ENCODE assay signal across 7 mouse cellular contexts in genomic region chr10:79682916-79683582, GRCm38 (mm10). TPM values are rescaled to one million over a fixed set of nuclear protein-coding genes. Genes with fewer than 3 reads are reported as not detected.
DNase-seq lines count a peak whose midpoint lies in the region; TF ChIP-seq lines count a peak whose summit lies in the region.

No protein-coding gene starts in this region.

- H3K4me1 ChIP-seq in CH12.LX (ENCODE audit: control insufficient read depth in 1 of 2, insufficient read depth in 2 of 2) = peaks cover 24 to 35% of the 10 kb centered on the region in 2 experiments
- H3K4me1 ChIP-seq in lung, adult 2 months (ENCODE audit: control insufficient read depth, insufficient read depth, low read length) = peaks cover 14% of the 10 kb centered on the region

- in situ Hi-C loops in CH12.LX (cut with MboI; ENCODE audit: low pct_ligation_motif_present, low pct_unique_long_range_greater_than_20kb, low sequenced_read_pairs) = no loop called here

- peaks cover 31% of the 10 kb centered on the region for H3K79me2 ChIP-seq in CH12.LX (replicated peaks; ENCODE audit: control insufficient read depth, extremely low read depth, insufficient read depth, poor library complexity, severe bottlenecking)

- TF ChIP-seq POLR2A in CH12.LX (IDR thresholded peaks at IDR 0.05; ENCODE audit: low read depth, low read length) = no peak
- no peak for TF ChIP-seq POLR2A in lung, adult 2 months (IDR thresholded peaks at IDR 0.05; ENCODE audit: borderline replicate concordance, extremely low read depth, low read depth, low read length)

- TF ChIP-seq RAD21 in CH12.LX (IDR thresholded peaks at IDR 0.05; ENCODE audit: low read depth, low read length) = peak; percentile 40

- peak; percentile 74 for DNase-seq in CH12.LX (ENCODE audit: extremely low read depth)
- DNase-seq in Muller cell, postnatal 12 days (ENCODE audit: inconsistent ontology term) = peak; percentile 66
- DNase-seq in embryo, embryonic 10.5 days (ENCODE audit: low spot score) = peak; percentile 72
- peak; percentile 98 for DNase-seq in heart, adult 11 months
- peak; percentile 75 for DNase-seq in kidney, adult 11 months
- DNase-seq in lung, adult 2 months = peak; percentile 48
- DNase-seq in retina, embryonic 14.5 days (ENCODE audit: low spot score) = peak; percentile 68

- TF ChIP-seq CTCF in CH12.LX (conservative IDR thresholded peaks at IDR 0.05 in 1 of 2, IDR thresholded peaks at IDR 0.05 in 1 of 2; ENCODE audit: low read depth in 2 of 2, low read length in 2 of 2) = peak in 1 of 2 experiments; percentile 68; a peak in 2 of 4 replicates
- peak; percentile 22; the same call in 1 of the 2 replicates for TF ChIP-seq CTCF in lung, adult 2 months (IDR thresholded peaks at IDR 0.05; ENCODE audit: insufficient read depth, low read length)

- H3K9ac ChIP-seq in CH12.LX (ENCODE audit: insufficient read depth, low read depth) = peak overlapping the region; percentile 97

- WGBS in lung, adult 2 months = 2% methylated on average over 10 of the region's 10 CpGs

- H3K9me3 ChIP-seq in CH12.LX (replicated peaks; ENCODE audit: low read length) = peaks cover 2% of the 10 kb centered on the region

- peaks cover 34 to 47% of the 10 kb centered on the region in 2 experiments for H3K36me3 ChIP-seq in CH12.LX (replicated peaks in 1 of 2; ENCODE audit: control insufficient read depth in 1 of 2, insufficient read depth in 1 of 2, low read length in 1 of 2)

- peak overlapping the region; percentile 69 for H3K4me2 ChIP-seq in CH12.LX (ENCODE audit: insufficient read depth, low read depth, poor library complexity, severe bottlenecking)

- H3K27ac ChIP-seq in CH12.LX (ENCODE audit: insufficient read depth, low read depth) = no peak overlapping the region

- H3K27me3 ChIP-seq in CH12.LX (replicated peaks) = no peaks in the 10 kb centered on the region

- dilution Hi-C loops in CH12.LX (cut with MboI; ENCODE audit: extremely low pct_ligation_motif_present, extremely low pct_unique_long_range_greater_than_20kb, low sequenced_read_pairs) = no loop called here

- TF ChIP-seq EP300 in CH12.LX (IDR thresholded peaks at IDR 0.05; ENCODE audit: low read length) = no peak

- peak overlapping the region; percentile 92 to 98 (median 93) for H3K4me3 ChIP-seq in CH12.LX (replicated peaks in 1 of 3; ENCODE audit: low read depth in 2 of 3, low read length in 2 of 3, poor library complexity in 1 of 3)
- peak overlapping the region; percentile 91 for H3K4me3 ChIP-seq in lung, adult 2 months (replicated peaks; ENCODE audit: extremely low read depth, low read depth, low read length)

TF ChIP-seq in CH12.LX, 34 proteins besides CTCF, POLR2A, EP300 and RAD21:
- TF ChIP-seq POLR2AphosphoS2 (IDR thresholded peaks at IDR 0.05; ENCODE audit: low read depth, low read length) = no peak
- TF ChIP-seq SMC3 (IDR thresholded peaks at IDR 0.05; ENCODE audit: low read depth, low read length) = peak; percentile 46
- TF ChIP-seq NRF1 (IDR thresholded peaks at IDR 0.05; ENCODE audit: low read depth, low read length) = 0 out of 2 replicates have a peak, but pooled peaks have one; percentile 14
- peak; percentile 23; the same call in 1 of the 2 replicates for TF ChIP-seq SIN3A (IDR thresholded peaks at IDR 0.05; ENCODE audit: low read length)
TF ChIP-seq in CH12.LX: peak in this region for 3.

RNA-seq across cellular contexts. Expression of gene Cdc34, which starts 1.1 kb away (rescaled TPM):
- total RNA-seq in CH12.LX (2012; rRNA removed) (335 and 348 TPM in 2 replicates), CH12.LX (2014; rRNA removed) (323 and 331 TPM in 2 replicates)
- 314 and 354 TPM in 2 replicates for polyA plus RNA-seq in CH12.LX (2012; ENCODE audit: insufficient read length, low read depth)
- polyA plus RNA-seq in lung, adult 2 months (2012; rRNA removed) = 112 and 121 TPM in 2 replicates

RNA-seq across cellular contexts. Expression of gene Gzmm, which starts 5.8 kb away (rescaled TPM):
- 0.17 and 0.67 TPM in 2 replicates for total RNA-seq in CH12.LX (2012; rRNA removed)
- 0.45 and 0.59 TPM in 2 replicates for total RNA-seq in CH12.LX (2014; rRNA removed)
- polyA plus RNA-seq in CH12.LX (2012; ENCODE audit: insufficient read length, low read depth) = 0.30 and 0.73 TPM in 2 replicates
- 1.5 and 1.6 TPM in 2 replicates for polyA plus RNA-seq in lung, adult 2 months (2012; rRNA removed)

RNA-seq across cellular contexts. Expression of gene Tpgs1, which starts 13.9 kb away (rescaled TPM):
- total RNA-seq in CH12.LX (2012; rRNA removed) (33.7 and 58.9 TPM in 2 replicates), CH12.LX (2014; rRNA removed) (34.4 and 42.8 TPM in 2 replicates)
- polyA plus RNA-seq in CH12.LX (2012; ENCODE audit: insufficient read length, low read depth) = 42.0 and 44.5 TPM in 2 replicates
- 70.4 and 84.7 TPM in 2 replicates for polyA plus RNA-seq in lung, adult 2 months (2012; rRNA removed)

RNA-seq across cellular contexts. Expression of gene Madcam1, which starts 18.7 kb away (rescaled TPM):
- total RNA-seq in CH12.LX (2012; rRNA removed) = 62.4 and 110 TPM in 2 replicates
- 55.4 and 61.9 TPM in 2 replicates for total RNA-seq in CH12.LX (2014; rRNA removed)
- 167 and 171 TPM in 2 replicates for polyA plus RNA-seq in CH12.LX (2012; ENCODE audit: insufficient read length, low read depth)
- polyA plus RNA-seq in lung, adult 2 months (2012; rRNA removed) = 0.13 TPM in 1 of 2 replicates, not detected in the other

RNA-seq across cellular contexts. Expression of gene Bsg, which starts 21.2 kb away (rescaled TPM):
- total RNA-seq in CH12.LX (2012; rRNA removed) (312 and 421 TPM in 2 replicates), CH12.LX (2014; rRNA removed) (617 and 710 TPM in 2 replicates)
- polyA plus RNA-seq in CH12.LX (2012; ENCODE audit: insufficient read length, low read depth) = 358 and 360 TPM in 2 replicates
- 684 and 692 TPM in 2 replicates for polyA plus RNA-seq in lung, adult 2 months (2012; rRNA removed)

Comparison
In these comparisons a context has a peak if more than half of its experiments do, and no peak if none do; other contexts are left out.
1. DNase-seq: peak in every context shown above with its lines; median percentile 98 in heart, adult 11 months; 75 in kidney, adult 11 months; 74 in CH12.LX; 72 in embryo, embryonic 10.5 days; 68 in retina, embryonic 14.5 days; 66 in Muller cell, postnatal 12 days; 48 in lung, adult 2 months.